Mouse (Mus musculus): ENCODE measurements around the gene Angptl3.

GRCm38 (mm10) chr4:99006319-99006718 lies 24.4 kb upstream of the Angptl3 start:
- TF ChIP-seq CTCF (IDR thresholded peaks at IDR 0.05; ENCODE audit: borderline replicate concordance, control insufficient read depth, extremely low read depth, insufficient read depth, low read length, poor library complexity), result no peak
- no peak for TF ChIP-seq POLR2A (IDR thresholded peaks at IDR 0.05; ENCODE audit: control insufficient read depth, extremely low read depth, insufficient read depth, low read length, poor library complexity)
